Mouse (Mus musculus) adrenal gland, postnatal 36 days (tissue): Measurements from ENCODE around the gene Pdcd11. TPM values are rescaled to one million over a fixed set of nuclear protein-coding genes. Genes with fewer than 3 reads are reported as not detected.

Experiments
- DNase-seq, 2 experiments: peaks; one replicate each; pipeline ENCODE4 v3.0.0; 2021; ENCODE audit warnings: mixed read lengths in 1 of 2
- total RNA-seq, 2 experiments: library from RNA; stranded (reverse); gene quantifications; 2 replicates each; pipeline ENCODE4 v1.2.3; 2021

The Pdcd11 gene
- total RNA-seq, 2 experiments from 2014 or later: 22.1 to 27.9 TPM

- DNase-seq: peak; percentile 88 to 90
These were observed 78.3 kb downstream of the Pdcd11 start for GRCm38 (mm10) chr19:47168793-47169412.

DNA sequence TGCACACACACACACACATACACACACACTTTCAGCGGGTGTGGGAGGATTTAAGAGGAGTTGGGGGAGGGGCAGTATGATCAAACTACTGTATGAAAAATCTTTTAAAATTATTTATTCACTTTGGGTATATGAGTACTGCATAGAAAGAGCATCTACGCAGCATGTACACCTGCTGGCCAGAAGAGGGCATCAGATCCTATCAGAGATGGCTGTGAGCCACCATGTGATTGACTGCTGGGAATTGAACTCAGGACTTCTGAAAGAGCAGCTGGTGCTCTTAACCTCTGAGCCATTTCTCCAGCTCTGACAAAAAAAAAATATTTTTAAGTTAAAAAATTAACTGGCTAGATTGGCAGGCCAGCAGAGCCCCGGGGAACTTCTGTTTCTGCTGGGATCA, 83.9 kb downstream of the Pdcd11 start:
- peak in 1 of 2 experiments; percentile 46 for DNase-seq

GRCm38 (mm10) chr19:47175472-47175871, 84.9 kb downstream of the Pdcd11 start:
- DNase-seq: no peak

GRCm38 (mm10) chr19:47176916-47177505, 86.4 kb downstream of the Pdcd11 start:
- DNase-seq: no peak

DNA sequence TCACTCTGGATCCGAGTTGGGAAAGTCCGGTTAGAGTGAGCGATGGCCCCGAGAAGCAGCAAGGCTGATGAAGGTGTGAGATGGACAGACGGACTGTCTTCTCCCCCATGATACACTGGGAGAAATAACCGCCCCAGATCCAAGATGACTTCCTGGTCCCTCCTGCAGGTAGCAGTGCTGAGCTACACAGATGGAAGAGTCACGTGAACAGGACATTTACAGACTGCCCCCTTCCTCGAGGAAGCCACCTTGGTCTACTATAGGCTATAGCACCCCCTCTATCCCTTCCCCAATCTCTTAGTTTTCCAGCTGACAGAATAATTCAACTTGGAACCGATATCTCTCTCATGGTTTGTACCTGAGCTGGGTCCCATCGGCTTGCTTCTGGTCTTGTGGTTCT, 87.4 kb downstream of the Pdcd11 start:
- peak in 1 of 2 experiments; percentile 32 for DNase-seq

GRCm38 (mm10) chr19:47178431-47179271, 88.1 kb downstream of the Pdcd11 start, which contains the start of gene Neurl1a:
Gene Neurl1a, plus strand, starts transcription at chr19:47178820.
- DNase-seq: peak; percentile 74 to 75

- peak; percentile 34 to 49 for DNase-seq
These were observed 88.8 kb downstream of the Pdcd11 start for GRCm38 (mm10) chr19:47179272-47179809.

DNA sequence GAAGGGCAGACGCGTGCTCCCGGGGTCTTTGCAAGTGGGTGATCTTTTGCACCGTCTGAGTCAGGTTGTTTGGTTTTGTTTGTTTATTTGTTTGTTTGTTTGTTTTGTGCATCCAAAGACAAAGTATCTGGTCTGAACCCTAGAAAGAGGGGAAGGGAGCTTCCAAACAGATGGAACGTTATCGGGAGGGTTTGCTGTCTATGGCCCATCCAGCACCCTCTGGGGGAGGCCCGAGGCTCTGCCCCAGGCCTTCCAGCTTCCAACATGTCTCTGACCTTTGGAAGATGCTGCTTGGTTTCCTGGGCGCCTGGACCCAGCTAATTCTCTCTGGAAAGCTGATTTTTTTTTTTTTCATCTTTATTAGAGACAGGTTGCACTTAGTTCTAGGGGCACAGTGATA, 89.4 kb downstream of the Pdcd11 start:
- no peak for DNase-seq

Other genes with a start within 250 kb of the Pdcd11 start
- gene Ina, start 76.1 kb upstream of the Pdcd11 start, total RNA-seq: 1 to 10 TPM; 4.0 to 5.9 TPM
- gene Nt5c2, start 75.6 kb upstream of the Pdcd11 start, total RNA-seq: 10 to 100 TPM; 63.2 to 65.2 TPM
- 10 to 100 TPM in 1 of 2 experiments, 1 to 10 TPM in 1; 9.1 to 11.9 TPM for gene Pcgf6, start 39.9 kb upstream of the Pdcd11 start, total RNA-seq
- gene Taf5, start 23.0 kb upstream of the Pdcd11 start, total RNA-seq: 1 to 10 TPM; 4.1 to 4.2 TPM
- 100 to 1,000 TPM; 712 to 723 TPM for gene Usmg5, start 121 bp upstream of the Pdcd11 start, total RNA-seq
- gene Calhm2, start 47.5 kb downstream of the Pdcd11 start, total RNA-seq: 1 to 10 TPM; 3.6 to 4.4 TPM
- gene Calhm1, start 53.5 kb downstream of the Pdcd11 start, total RNA-seq: not detected
- gene Calhm3, start 67.0 kb downstream of the Pdcd11 start, total RNA-seq: not detected
- 10 to 100 TPM; 11.5 to 15.3 TPM for gene Neurl1a, start 88.1 kb downstream of the Pdcd11 start, total RNA-seq